Mouse (Mus musculus) lung, adult 2 months (tissue): Measurements from ENCODE around the gene Gsdme.

ENCODE experiments used
- CTCF ChIP-seq: fragments of 200-500 bp; IDR thresholded peaks from 2 replicates; pipeline ENCODE4 v1.5.1; 2011; ENCODE audit warnings: mild to moderate bottlenecking, low read length, control low read depth; ENCODE audit not compliant: insufficient read depth
- POLR2A ChIP-seq: fragments of 200-500 bp; IDR thresholded peaks from 2 replicates; pipeline ENCODE4 v1.6.1; 2011; ENCODE audit warnings: low read depth, mild to moderate bottlenecking, control low read depth, low read length, borderline replicate concordance; ENCODE audit errors: extremely low read depth

DNA sequence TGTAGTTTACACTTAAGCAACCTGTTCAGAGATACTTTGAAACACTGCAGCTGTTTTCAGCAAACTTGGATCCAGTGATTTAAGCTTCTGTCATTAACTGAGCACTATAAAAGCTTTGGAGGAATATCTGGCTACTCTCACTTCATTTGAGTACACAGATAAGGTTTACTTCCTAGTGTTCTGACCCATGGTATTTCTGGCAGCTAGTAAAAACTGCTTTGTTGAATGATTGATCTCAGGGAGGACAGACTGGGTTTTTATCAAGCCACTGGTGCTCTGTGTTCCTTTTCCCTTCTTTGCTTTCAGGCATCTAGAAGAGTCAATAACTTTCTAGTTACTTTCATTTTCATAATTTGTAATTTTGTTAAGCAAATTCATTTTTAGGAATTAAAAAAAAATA lies 74.3 kb downstream of the Gsdme start:
- no peak for TF ChIP-seq POLR2A
- no peak for TF ChIP-seq CTCF
